Mouse (Mus musculus): ENCODE measurements around the gene Kif26b. TPM values are rescaled to one million over a fixed set of nuclear protein-coding genes. Genes with fewer than 3 reads are reported as not detected.

The Kif26b gene
- total RNA-seq, 2 experiments from 2014 or later: 0.04 to 0.20 TPM

DNA sequence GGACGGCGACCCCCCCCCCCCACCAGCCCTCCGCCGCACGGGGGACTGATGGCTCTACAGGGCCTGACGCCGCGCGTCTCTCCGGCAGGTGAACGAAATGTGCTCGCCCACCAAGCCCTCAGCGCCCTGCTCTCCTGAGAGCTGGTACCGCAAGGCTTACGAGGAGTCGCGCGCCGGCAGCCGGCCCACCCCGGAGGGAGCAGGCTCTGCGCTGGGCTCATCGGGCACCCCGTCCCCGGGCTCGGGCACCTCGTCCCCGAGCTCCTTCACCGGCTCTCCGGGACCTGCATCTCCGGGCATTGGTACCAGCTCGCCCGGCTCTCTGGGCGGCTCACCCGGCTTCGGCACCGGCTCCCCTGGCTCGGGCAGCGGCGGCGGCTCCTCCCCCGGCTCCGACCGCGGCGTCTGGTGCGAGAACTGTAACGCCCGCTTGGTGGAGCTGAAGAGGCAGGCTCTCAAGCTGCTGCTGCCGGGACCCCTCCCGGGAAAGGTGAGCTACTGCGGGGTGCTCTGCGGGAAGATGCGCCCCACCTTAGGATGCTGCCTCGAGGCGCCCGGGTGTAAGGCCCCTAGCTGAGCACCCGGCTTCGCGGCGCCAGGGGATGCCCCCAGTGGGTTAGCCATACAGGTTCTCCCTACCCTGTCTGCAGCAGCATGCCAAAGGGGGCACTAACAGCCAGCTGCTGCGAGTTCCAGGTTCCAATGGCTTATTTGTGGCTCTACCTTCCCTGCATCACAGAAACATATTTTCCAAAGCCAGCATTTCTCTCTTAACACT is 1.6 kb downstream of the Kif26b start:
- peak; percentile 75 for ATAC-seq (ENCODE audit: poor library complexity, severe bottlenecking)

- no peak for ATAC-seq (ENCODE audit: poor library complexity, severe bottlenecking)
Observed at GRCm38 (mm10) chr1:178540247-178540646, 11.3 kb downstream of the Kif26b start.

- no peak for ATAC-seq (ENCODE audit: poor library complexity, severe bottlenecking)
Observed at GRCm38 (mm10) chr1:178542415-178542814, 13.5 kb downstream of the Kif26b start.

GRCm38 (mm10) chr1:178542990-178543944 is 14.3 kb downstream of the Kif26b start:
- no peak for ATAC-seq (ENCODE audit: poor library complexity, severe bottlenecking)

DNA sequence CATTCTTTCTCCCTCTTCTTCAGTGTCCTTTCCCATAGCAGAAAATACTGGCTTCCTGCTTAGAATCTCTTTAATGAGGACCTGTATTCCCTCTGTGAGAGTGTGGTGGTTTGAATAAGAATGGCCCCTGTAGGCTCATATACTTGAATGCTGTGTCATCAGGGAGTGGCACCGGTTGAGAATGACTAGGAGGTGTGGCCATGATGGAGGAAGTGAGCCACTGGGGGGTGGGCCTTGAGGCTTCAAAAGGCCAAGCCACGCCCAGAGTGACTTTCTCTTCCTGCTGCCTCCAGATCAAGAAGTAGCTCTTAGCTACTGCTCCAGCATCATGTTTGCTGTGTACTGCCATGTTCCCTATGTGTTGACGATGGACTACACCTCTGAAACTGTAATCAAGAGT is 15.7 kb downstream of the Kif26b start:
- peak; percentile 92 for ATAC-seq (ENCODE audit: poor library complexity, severe bottlenecking)

DNA sequence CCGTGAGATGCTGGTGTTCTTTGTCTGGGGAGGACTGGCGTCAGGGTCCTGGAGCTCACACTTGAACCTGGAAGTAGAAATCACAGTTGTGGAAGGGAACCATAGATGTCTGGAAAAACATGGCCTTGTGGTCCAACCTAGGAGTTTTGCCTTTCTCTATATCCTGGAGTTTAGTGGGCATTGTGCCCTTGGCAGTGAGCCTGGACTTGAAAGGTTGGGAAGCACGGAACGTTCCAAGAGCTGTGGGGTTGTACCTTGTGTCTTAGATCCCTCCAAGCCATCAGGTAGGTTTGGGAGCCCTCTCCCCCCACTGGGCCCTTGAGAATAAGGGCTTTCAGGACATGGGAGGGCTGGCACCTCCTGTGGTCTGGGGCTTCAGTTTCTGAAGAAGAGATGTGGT is 20.7 kb downstream of the Kif26b start:
- no peak for ATAC-seq (ENCODE audit: poor library complexity, severe bottlenecking)

DNA sequence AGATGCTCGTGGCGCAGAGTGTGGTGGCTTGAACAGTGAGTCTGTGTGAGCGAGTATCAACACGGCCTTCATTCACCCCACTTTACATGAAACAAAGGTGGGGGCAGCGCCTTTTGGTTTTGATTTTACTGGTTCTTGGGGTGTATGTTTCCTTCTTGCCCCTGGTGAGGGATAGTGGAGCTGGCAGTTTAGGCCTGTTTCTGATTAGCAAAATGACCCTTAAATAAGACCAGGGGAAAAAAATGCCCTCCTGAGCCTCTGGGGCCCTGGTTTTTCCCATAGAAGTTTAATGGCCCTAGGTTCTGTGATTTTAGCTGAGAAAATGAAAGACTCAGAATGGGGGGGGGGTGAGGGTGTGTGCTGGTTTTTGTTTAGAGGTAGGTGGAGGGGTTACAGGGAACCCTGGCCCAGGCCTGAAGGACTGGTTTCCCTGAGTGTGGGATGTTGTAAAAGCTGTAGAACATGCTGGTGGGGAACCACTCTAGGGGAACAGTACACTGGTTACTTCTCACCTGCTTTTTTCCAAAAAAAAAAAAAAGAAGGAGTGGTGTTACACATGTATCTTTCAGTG is 21.6 kb downstream of the Kif26b start:
- no peak for ATAC-seq (ENCODE audit: poor library complexity, severe bottlenecking)

GRCm38 (mm10) chr1:178552278-178552897 is 23.5 kb downstream of the Kif26b start:
- ATAC-seq (ENCODE audit: poor library complexity, severe bottlenecking): no peak

- no peak for ATAC-seq (ENCODE audit: poor library complexity, severe bottlenecking)
Observed at GRCm38 (mm10) chr1:178552898-178553284, 24.0 kb downstream of the Kif26b start.

DNA sequence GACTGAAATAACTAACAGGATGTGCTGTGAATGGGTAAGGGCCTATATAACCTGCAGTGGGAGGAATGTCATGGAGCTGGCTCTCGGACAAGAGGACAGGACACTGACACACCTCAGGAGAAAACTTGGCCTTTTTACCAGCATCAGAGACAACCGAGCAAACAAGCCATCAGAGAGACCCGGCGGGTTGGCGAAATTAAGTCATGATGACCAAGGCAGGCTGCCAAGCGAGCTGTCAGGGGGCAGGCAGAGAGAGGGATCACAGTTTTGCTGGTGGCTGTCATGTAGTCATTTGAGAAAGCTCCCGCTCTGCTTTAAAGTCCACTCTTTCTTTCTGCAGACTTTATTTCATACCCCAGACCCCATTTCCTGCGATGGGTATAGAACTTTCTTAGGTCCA is 27.3 kb downstream of the Kif26b start:
- ATAC-seq (ENCODE audit: poor library complexity, severe bottlenecking): no peak

DNA sequence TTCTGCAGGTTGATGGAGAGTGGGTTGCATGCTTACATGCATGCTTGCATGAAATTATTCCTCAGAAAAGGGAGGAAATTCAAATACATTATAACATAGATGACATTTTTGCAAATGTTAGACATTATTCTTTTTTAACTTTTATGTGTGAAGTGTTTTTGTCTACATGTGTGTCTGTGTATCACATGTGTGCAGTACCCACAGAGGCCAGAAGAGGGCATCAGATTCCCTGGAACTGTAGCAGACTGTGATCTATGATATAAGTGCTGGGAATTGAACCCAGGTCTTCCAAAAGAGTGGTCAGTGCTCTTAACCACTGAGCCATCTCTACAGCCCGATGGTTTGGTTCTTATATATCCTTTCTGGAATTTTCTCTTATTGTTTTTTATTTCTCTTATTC is 31.1 kb downstream of the Kif26b start:
- ATAC-seq (ENCODE audit: poor library complexity, severe bottlenecking): no peak

GRCm38 (mm10) chr1:178563834-178564233 is 34.9 kb downstream of the Kif26b start:
- no peak for ATAC-seq (ENCODE audit: poor library complexity, severe bottlenecking)

- no peak for ATAC-seq (ENCODE audit: poor library complexity, severe bottlenecking)
Observed at GRCm38 (mm10) chr1:178564800-178565199, 35.9 kb downstream of the Kif26b start.

DNA sequence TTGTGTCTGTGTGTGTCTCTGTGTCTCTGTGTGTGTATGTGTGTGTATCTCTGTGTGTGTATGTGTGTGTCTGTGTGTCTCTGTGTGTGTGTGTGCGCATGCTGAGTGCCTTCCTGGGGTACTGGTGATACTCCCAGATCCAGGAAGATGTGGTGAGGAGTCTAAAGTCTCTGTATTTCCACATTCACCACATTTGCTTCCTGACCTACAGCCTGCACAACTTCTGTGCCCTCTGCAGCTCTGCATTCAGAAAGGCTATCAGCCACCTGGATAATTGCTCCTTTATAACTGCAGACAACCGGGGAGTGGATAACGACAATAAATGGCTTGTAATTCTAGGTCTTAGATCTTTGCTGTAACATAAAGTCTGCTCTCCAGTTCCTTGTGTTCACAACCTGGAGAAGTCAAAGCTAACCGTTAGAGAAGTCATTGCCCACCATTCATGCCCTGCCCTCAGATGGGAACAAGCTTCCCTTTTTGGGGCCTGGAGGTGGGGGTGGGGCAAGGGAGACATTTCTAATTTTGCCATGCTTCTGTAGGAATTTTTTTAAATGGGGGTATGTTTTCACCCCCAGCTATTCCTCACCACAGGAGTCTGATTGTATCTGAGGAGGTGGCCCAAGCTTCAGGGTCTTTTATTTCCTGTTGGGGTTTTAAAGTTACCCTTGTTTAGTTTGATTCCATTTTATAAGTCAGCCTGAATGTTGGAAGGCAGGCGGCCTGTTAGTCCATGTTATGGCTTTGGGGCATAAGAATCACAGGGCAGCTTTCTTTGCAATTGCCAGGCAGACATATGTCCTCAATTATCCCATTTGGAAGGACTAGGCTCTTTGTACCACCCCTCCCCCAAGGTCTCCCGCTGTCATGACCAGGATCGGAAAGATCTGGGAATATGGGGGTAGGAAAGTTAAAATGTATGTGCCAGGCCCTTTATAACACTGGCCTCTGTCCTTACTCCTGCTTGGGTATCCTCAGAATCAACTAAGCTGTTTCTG is 39.9 kb downstream of the Kif26b start:
- ATAC-seq (ENCODE audit: poor library complexity, severe bottlenecking): peak; percentile 51; the same call in 1 of the 2 replicates

DNA sequence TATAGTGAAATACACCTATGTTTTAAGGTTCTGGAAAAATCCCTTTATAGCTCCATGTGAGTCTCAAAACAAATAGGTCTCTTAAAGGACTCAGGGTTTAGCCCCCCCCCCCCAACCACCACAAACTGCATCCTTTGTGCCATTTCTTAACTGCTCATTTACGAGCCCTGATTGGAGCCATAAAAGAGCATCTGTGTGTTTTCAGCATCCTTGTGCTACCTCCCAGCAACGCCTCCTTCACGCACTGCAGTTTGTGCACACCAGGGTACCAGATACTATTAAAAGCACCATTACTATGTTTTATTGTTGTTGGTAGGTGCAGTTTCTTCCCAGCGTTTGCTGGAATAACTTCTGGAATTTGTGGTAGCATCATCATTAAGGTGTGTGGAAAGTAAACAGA is 42.1 kb downstream of the Kif26b start:
- ATAC-seq (ENCODE audit: poor library complexity, severe bottlenecking): no peak

DNA sequence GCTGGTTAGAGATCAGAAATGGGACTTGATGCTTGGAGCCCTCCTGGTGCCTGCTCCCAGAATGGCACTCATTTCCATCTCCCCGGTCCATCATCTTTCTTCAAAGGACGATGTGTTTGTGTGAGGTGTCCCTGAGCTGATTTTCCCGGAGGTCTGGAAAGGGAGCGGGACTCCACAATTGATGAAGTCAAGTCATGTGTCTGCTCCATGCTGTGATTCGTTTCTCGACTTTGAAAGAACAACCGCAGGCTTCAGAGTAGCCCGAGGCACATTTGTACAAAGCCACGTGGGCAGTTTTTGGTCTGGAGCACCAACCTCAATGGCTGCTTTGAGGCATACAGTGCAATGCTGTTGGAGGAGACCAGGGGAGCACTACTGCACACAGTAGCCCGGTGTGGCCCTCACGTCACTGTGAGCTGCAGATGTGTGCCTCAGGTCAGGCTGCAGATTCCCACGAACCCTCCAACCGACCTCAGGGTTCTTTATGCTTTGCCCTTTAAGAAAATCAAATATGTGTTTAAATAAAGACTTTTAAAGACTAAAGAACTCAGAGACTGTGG is 43.0 kb downstream of the Kif26b start:
- no peak for ATAC-seq (ENCODE audit: poor library complexity, severe bottlenecking)

GRCm38 (mm10) chr1:178573406-178574032 is 44.6 kb downstream of the Kif26b start:
- no peak for ATAC-seq (ENCODE audit: poor library complexity, severe bottlenecking)

GRCm38 (mm10) chr1:178575706-178576105 is 46.8 kb downstream of the Kif26b start:
- no peak for ATAC-seq (ENCODE audit: poor library complexity, severe bottlenecking)

- ATAC-seq (ENCODE audit: poor library complexity, severe bottlenecking): no peak
Observed at GRCm38 (mm10) chr1:178576926-178577325, 48.0 kb downstream of the Kif26b start.
